Mouse (Mus musculus) gastrocnemius, postnatal 4 days (tissue): ENCODE measurements around the gene Cabp4. TPM values are rescaled to one million over a fixed set of nuclear protein-coding genes. Genes with fewer than 3 reads are reported as not detected.

Experiments
- DNase-seq, 2 experiments: peaks; one replicate each; pipeline ENCODE4 v3.0.0; 2021 to 2022; ENCODE audit warnings: low spot score in 2 of 2, mixed read lengths in 2 of 2
- total RNA-seq, 2 experiments: library from RNA; stranded (reverse); gene quantifications; 2 replicates each; pipeline ENCODE4 v1.2.3; 2021

Cabp4 gene
- total RNA-seq, 2 experiments from 2014 or later: not detected

DNA sequence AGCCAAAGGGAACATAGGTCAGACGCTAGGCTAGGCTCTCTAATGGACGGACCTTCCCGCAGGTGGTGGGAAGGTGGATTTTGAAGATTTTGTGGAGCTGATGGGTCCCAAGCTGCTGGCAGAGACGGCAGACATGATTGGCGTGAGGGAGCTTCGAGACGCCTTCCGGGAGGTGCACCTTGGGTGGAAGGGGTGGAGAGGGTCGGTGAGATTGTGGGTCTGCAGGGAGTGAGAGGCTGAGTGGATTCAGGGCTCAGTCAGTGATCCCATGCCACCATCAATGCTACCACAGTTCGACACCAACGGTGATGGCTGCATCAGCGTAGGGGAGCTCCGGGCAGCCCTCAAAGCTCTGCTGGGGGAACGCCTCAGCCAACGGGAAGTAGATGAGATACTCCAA, 57.7 kb downstream of the Cabp4 start:
- DNase-seq: no peak

Other genes starting within 250 kb of the Cabp4 start
- 10 to 100 TPM; 25.9 to 34.5 TPM for gene Tcirg1, start 236.9 kb downstream of the Cabp4 start, total RNA-seq
- 100 to 1,000 TPM; 182 to 186 TPM for gene Ndufs8, start 231.3 kb downstream of the Cabp4 start, total RNA-seq
- gene Aldh3b1, start 214.2 kb downstream of the Cabp4 start, total RNA-seq: 1 to 10 TPM; 6.7 to 7.1 TPM
- 10 to 100 TPM; 25.8 to 26.8 TPM for gene Unc93b1, start 208.8 kb downstream of the Cabp4 start, total RNA-seq
- under 1 TPM; 0.08 to 0.12 TPM for gene Aldh3b3, start 185.4 kb downstream of the Cabp4 start, total RNA-seq
- 1 to 10 TPM in 1 of 2 experiments, under 1 TPM in 1; 0.88 to 1.7 TPM for gene Aldh3b2, start 171.7 kb downstream of the Cabp4 start, total RNA-seq
- gene Acy3, start 157.5 kb downstream of the Cabp4 start, total RNA-seq: 1 to 10 TPM; 7.0 to 7.6 TPM
- gene Tbx10, start 151.3 kb downstream of the Cabp4 start, total RNA-seq: not detected
- 10 to 100 TPM; 18.5 to 19.0 TPM for gene Nudt8, start 143.5 kb downstream of the Cabp4 start, total RNA-seq
- gene Gm49405, start 143.4 kb downstream of the Cabp4 start, total RNA-seq: under 1 TPM; 0.49 to 0.74 TPM
- gene Doc2g, start 140.7 kb downstream of the Cabp4 start, total RNA-seq: 1 to 10 TPM; 1.1 to 2.4 TPM
- gene Ndufv1, start 131.2 kb downstream of the Cabp4 start, total RNA-seq: 100 to 1,000 TPM; 314 to 350 TPM
- 100 to 1,000 TPM; 205 to 221 TPM for gene Gstp1, start 106.0 kb downstream of the Cabp4 start, total RNA-seq
- gene Gstp2, start 98.0 kb downstream of the Cabp4 start, total RNA-seq: 10 to 100 TPM; 40.2 to 49.5 TPM
- gene Gstp3, start 84.5 kb downstream of the Cabp4 start, total RNA-seq: 1 to 10 TPM in 1 of 2 experiments, not detected in 1; 1.1 TPM
- gene Cabp2, start 62.5 kb downstream of the Cabp4 start, total RNA-seq: not detected
- 10 to 100 TPM; 22.9 to 23.9 TPM for gene Cdk2ap2, start 46.9 kb downstream of the Cabp4 start, total RNA-seq
- 1 to 10 TPM; 6.1 to 7.3 TPM for gene Pitpnm1, start 44.0 kb downstream of the Cabp4 start, total RNA-seq
- gene Aip, start 18.2 kb downstream of the Cabp4 start, total RNA-seq: 10 to 100 TPM; 49.9 to 61.1 TPM
- gene Gpr152, start 4.2 kb downstream of the Cabp4 start, total RNA-seq: not detected
- gene Coro1b, start 4.6 kb upstream of the Cabp4 start, total RNA-seq: 10 to 100 TPM; 73.6 to 74.5 TPM
- 1 to 10 TPM; 1.9 to 2.2 TPM for gene Ptprcap, start 9.6 kb upstream of the Cabp4 start, total RNA-seq
- 10 to 100 TPM; 34.7 to 38.0 TPM for gene Rps6kb2, start 19.3 kb upstream of the Cabp4 start, total RNA-seq
- gene Carns1, start 31.4 kb upstream of the Cabp4 start, total RNA-seq: 10 to 100 TPM; 65.5 to 69.4 TPM
- 1 to 10 TPM; 5.1 to 5.2 TPM for gene Tbc1d10c, start 47.3 kb upstream of the Cabp4 start, total RNA-seq
- gene Ppp1ca, start 48.0 kb upstream of the Cabp4 start, total RNA-seq: 100 to 1,000 TPM; 432 to 472 TPM
- 1 to 10 TPM; 7.3 to 8.3 TPM for gene Rad9a, start 57.6 kb upstream of the Cabp4 start, total RNA-seq
- 1 to 10 TPM; 1.6 to 2.7 TPM for gene Clcf1, start 70.2 kb upstream of the Cabp4 start, total RNA-seq
- not detected for gene AC109138.7, start 70.3 kb upstream of the Cabp4 start, total RNA-seq
- 10 to 100 TPM; 31.4 to 34.3 TPM for gene Pold4, start 87.9 kb upstream of the Cabp4 start, total RNA-seq
- gene Ssh3, start 125.1 kb upstream of the Cabp4 start, total RNA-seq: 1 to 10 TPM; 4.4 to 5.2 TPM
- gene Ankrd13d, start 139.1 kb upstream of the Cabp4 start, total RNA-seq: 1 to 10 TPM; 2.2 to 2.6 TPM
- 10 to 100 TPM; 42.9 to 43.8 TPM for gene Grk2, start 162.2 kb upstream of the Cabp4 start, total RNA-seq